Mouse (Mus musculus): ENCODE data around the gene Klf13.

- no peak for TF ChIP-seq POLR2A (IDR thresholded peaks at IDR 0.05; ENCODE audit: extremely low read depth, insufficient read depth, low read length)
- TF ChIP-seq CTCF (IDR thresholded peaks at IDR 0.05; ENCODE audit: extremely low read depth, insufficient read depth, low read length) = no peak; the same call in 1 of the 2 replicates
Observed at GRCm38 (mm10) chr7:63896276-63896967, 42.3 kb downstream of the Klf13 start.
